Mouse (Mus musculus): Measurements from ENCODE around the gene Gatad1. TPM values are rescaled to one million over a fixed set of nuclear protein-coding genes. Genes with fewer than 3 reads are reported as not detected.

Gene Gatad1
- polyA plus RNA-seq, 1 experiment from 2014 or later, result 60.0 TPM

- H3K4me3 ChIP-seq (replicated peaks), result no peak overlapping the region
- H3K9ac ChIP-seq, result no peak overlapping the region
- no peak for ATAC-seq
- H3K27me3 ChIP-seq (replicated peaks), result no peaks in the 10 kb centered on the region
- H3K36me3 ChIP-seq, result no peaks in the 10 kb centered on the region
- no peaks in the 10 kb centered on the region for H3K4me1 ChIP-seq (replicated peaks)
- no peaks in the 10 kb centered on the region for H3K9me3 ChIP-seq
- WGBS, result 80% methylated on average over 5 of the region's 5 CpGs
- H3K27ac ChIP-seq, result no peak overlapping the region
- H3K4me2 ChIP-seq (replicated peaks), result no peak overlapping the region
Observed at GRCm38 (mm10) chr5:3651621-3652020, 5.4 kb downstream of the Gatad1 start.

GRCm38 (mm10) chr5:3650881-3651280, 6.1 kb downstream of the Gatad1 start, which contains the start of gene Tmbim7:
Gene Tmbim7 (plus strand): TSS chr5:3651181.
- Histone ChIP-seq H3K9me3 (no peaks in the 10 kb centered on the region), H3K4me1 (replicated peaks) (no peaks in the 10 kb centered on the region), H3K4me2 (replicated peaks) (no peak within 1 kb of the TSS), H3K4me3 (replicated peaks) (no peak within 1 kb of the TSS), H3K9ac (no peak within 1 kb of the TSS), H3K27ac (no peak within 1 kb of the TSS), H3K27me3 (replicated peaks) (no peaks in the 10 kb centered on the region), H3K36me3 (no peaks in the 10 kb centered on the region)
- ATAC-seq, result no peak
- WGBS, result 88% methylated on average over 6 of the region's 6 CpGs

GRCm38 (mm10) chr5:3648849-3649210, 8.2 kb downstream of the Gatad1 start:
- no peak for ATAC-seq
- Histone ChIP-seq H3K4me3 (replicated peaks) (no peak overlapping the region), H3K9me3 (no peaks in the 10 kb centered on the region), H3K4me2 (replicated peaks) (no peak overlapping the region), H3K27me3 (replicated peaks) (no peaks in the 10 kb centered on the region), H3K36me3 (no peaks in the 10 kb centered on the region), H3K27ac (no peak overlapping the region), H3K9ac (no peak overlapping the region), H3K4me1 (replicated peaks) (no peaks in the 10 kb centered on the region; the same call in 1 of the 2 replicates)
- 74% methylated on average over 4 of the region's 4 CpGs for WGBS

- peak; percentile 22 for ATAC-seq
- no peak overlapping the region for H3K4me3 ChIP-seq (replicated peaks)
- no peak overlapping the region; the same call in 1 of the 2 replicates for H3K4me2 ChIP-seq (replicated peaks)
- H3K27ac ChIP-seq, result no peak overlapping the region
- H3K36me3 ChIP-seq, result peaks cover 2% of the 10 kb centered on the region; the same call in 1 of the 2 replicates
- H3K9ac ChIP-seq, result no peak overlapping the region
- no peaks in the 10 kb centered on the region for H3K9me3 ChIP-seq
- no peaks in the 10 kb centered on the region for H3K27me3 ChIP-seq (replicated peaks)
- no peaks in the 10 kb centered on the region; the same call in 1 of the 2 replicates for H3K4me1 ChIP-seq (replicated peaks)
- WGBS, result 43% methylated on average over 4 of the region's 4 CpGs
Observed at GRCm38 (mm10) chr5:3648206-3648848, 8.7 kb downstream of the Gatad1 start.

GRCm38 (mm10) chr5:3647708-3648121, 9.3 kb downstream of the Gatad1 start:
- Histone ChIP-seq H3K4me2 (replicated peaks) (peak overlapping the region; percentile 57), H3K9me3 (no peaks in the 10 kb centered on the region), H3K27ac (peak overlapping the region; percentile 93), H3K36me3 (peaks cover 4% of the 10 kb centered on the region; the same call in 1 of the 2 replicates), H3K27me3 (replicated peaks) (no peaks in the 10 kb centered on the region), H3K4me1 (replicated peaks) (no peaks in the 10 kb centered on the region; the same call in 1 of the 2 replicates), H3K4me3 (replicated peaks) (peak overlapping the region; percentile 96), H3K9ac (peak overlapping the region; percentile 91)
- ATAC-seq, result peak; percentile 98
- under 1% methylated on average over 37 of the region's 46 CpGs for WGBS

GRCm38 (mm10) chr5:3646991-3647707, 9.8 kb downstream of the Gatad1 start:
- Histone ChIP-seq H3K4me3 (replicated peaks) (peak overlapping the region; percentile 96), H3K4me1 (replicated peaks) (no peaks in the 10 kb centered on the region; the same call in 1 of the 2 replicates), H3K27ac (peak overlapping the region; percentile 93), H3K4me2 (replicated peaks) (peak overlapping the region; percentile 57), H3K27me3 (replicated peaks) (no peaks in the 10 kb centered on the region), H3K36me3 (peaks cover 4% of the 10 kb centered on the region; the same call in 1 of the 2 replicates), H3K9ac (peak overlapping the region; percentile 91), H3K9me3 (no peaks in the 10 kb centered on the region)
- ATAC-seq, result peak; percentile 76
- under 1% methylated on average over 57 of the region's 60 CpGs for WGBS

GRCm38 (mm10) chr5:3646539-3646938, 10.4 kb downstream of the Gatad1 start:
- Histone ChIP-seq H3K27me3 (replicated peaks) (no peaks in the 10 kb centered on the region), H3K27ac (no peak overlapping the region), H3K4me3 (replicated peaks) (peak overlapping the region; percentile 96), H3K9ac (peak overlapping the region; percentile 37), H3K36me3 (peaks cover 10% of the 10 kb centered on the region), H3K4me1 (replicated peaks) (no peaks in the 10 kb centered on the region; the same call in 1 of the 2 replicates), H3K9me3 (no peaks in the 10 kb centered on the region), H3K4me2 (replicated peaks) (peak overlapping the region; percentile 57)
- no peak for ATAC-seq
- 21% methylated on average over 6 of the region's 6 CpGs for WGBS

- H3K9me3 ChIP-seq, result no peaks in the 10 kb centered on the region
- H3K27me3 ChIP-seq (replicated peaks), result no peaks in the 10 kb centered on the region
- H3K4me3 ChIP-seq (replicated peaks), result no peak overlapping the region
- no peak overlapping the region for H3K9ac ChIP-seq
- no peak for ATAC-seq
- H3K4me2 ChIP-seq (replicated peaks), result peak overlapping the region; percentile 17
- 89% methylated on average over 6 of the region's 6 CpGs for WGBS
- peaks cover 17% of the 10 kb centered on the region for H3K36me3 ChIP-seq
- H3K4me1 ChIP-seq (replicated peaks), result no peaks in the 10 kb centered on the region; the same call in 1 of the 2 replicates
- no peak overlapping the region for H3K27ac ChIP-seq
Observed at GRCm38 (mm10) chr5:3645326-3645725, 11.7 kb downstream of the Gatad1 start.

GRCm38 (mm10) chr5:3644621-3645020, 12.4 kb downstream of the Gatad1 start:
- Histone ChIP-seq H3K36me3 (peaks cover 17% of the 10 kb centered on the region), H3K4me2 (replicated peaks) (no peak overlapping the region), H3K9ac (no peak overlapping the region), H3K27me3 (replicated peaks) (no peaks in the 10 kb centered on the region), H3K27ac (no peak overlapping the region), H3K4me1 (replicated peaks) (no peaks in the 10 kb centered on the region; the same call in 1 of the 2 replicates), H3K9me3 (no peaks in the 10 kb centered on the region), H3K4me3 (replicated peaks) (no peak overlapping the region)
- ATAC-seq, result no peak
- WGBS, result 91% methylated on average over 6 of the region's 6 CpGs

- ATAC-seq, result no peak
- no peak overlapping the region for H3K27ac ChIP-seq
- H3K27me3 ChIP-seq (replicated peaks), result no peaks in the 10 kb centered on the region
- H3K36me3 ChIP-seq, result no peaks in the 10 kb centered on the region
- no peak overlapping the region for H3K4me2 ChIP-seq (replicated peaks)
- H3K4me1 ChIP-seq (replicated peaks), result no peaks in the 10 kb centered on the region
- 78% methylated on average over 8 of the region's 8 CpGs for WGBS
- H3K9ac ChIP-seq, result no peak overlapping the region
- H3K4me3 ChIP-seq (replicated peaks), result no peak overlapping the region
- no peaks in the 10 kb centered on the region for H3K9me3 ChIP-seq
Observed at GRCm38 (mm10) chr5:3635286-3635685, 21.7 kb downstream of the Gatad1 start.

GRCm38 (mm10) chr5:3633951-3634350, 23.0 kb downstream of the Gatad1 start:
- 76% methylated on average over 4 of the region's 4 CpGs for WGBS
- H3K9me3 ChIP-seq, result no peaks in the 10 kb centered on the region
- H3K9ac ChIP-seq, result no peak overlapping the region
- H3K36me3 ChIP-seq, result no peaks in the 10 kb centered on the region
- no peak overlapping the region for H3K4me3 ChIP-seq (replicated peaks)
- no peaks in the 10 kb centered on the region for H3K27me3 ChIP-seq (replicated peaks)
- H3K4me1 ChIP-seq (replicated peaks), result no peaks in the 10 kb centered on the region
- no peak overlapping the region for H3K27ac ChIP-seq
- no peak for ATAC-seq
- H3K4me2 ChIP-seq (replicated peaks), result no peak overlapping the region

- Histone ChIP-seq H3K27me3 (replicated peaks) (no peaks in the 10 kb centered on the region), H3K9ac (no peak overlapping the region), H3K4me1 (replicated peaks) (no peaks in the 10 kb centered on the region), H3K9me3 (no peaks in the 10 kb centered on the region), H3K36me3 (no peaks in the 10 kb centered on the region), H3K27ac (no peak overlapping the region), H3K4me2 (replicated peaks) (no peak overlapping the region), H3K4me3 (replicated peaks) (no peak overlapping the region)
- 79% methylated on average over 13 of the region's 13 CpGs for WGBS
- ATAC-seq, result peak; percentile 65
Observed at GRCm38 (mm10) chr5:3633315-3633714, 23.7 kb downstream of the Gatad1 start.
